Mouse (Mus musculus) hematopoietic stem cell, adult 5-6 weeks (primary cell): ENCODE results near the gene Dis3l2. TPM values are rescaled to one million over a fixed set of nuclear protein-coding genes. Genes with fewer than 3 reads are reported as not detected.

Source experiments
- ATAC-seq, 2 experiments: fragments of 125-278 bp in 1 of 2; replicated peaks in 1 of 2; 2 replicates each; pipeline ENCODE4 v1.8.0; 2016 to 2017; ENCODE audit warnings: inconsistent platforms in 2 of 2, mild to moderate bottlenecking in 2 of 2, moderate number of reproducible peaks in 2 of 2, low read depth in 1 of 2, moderate TSS enrichment in 1 of 2; ENCODE audit not compliant: low FRiP score in 2 of 2, poor library complexity in 2 of 2, severe bottlenecking in 2 of 2, insufficient read depth in 1 of 2, low TSS enrichment in 1 of 2
- total RNA-seq: library from RNA; stranded (forward); fragments of 172-1452, 232-1000 nt; gene quantifications from 2 replicates; pipeline ENCODE4 v1.2.3, GENCODE M21; 2017

Gene Dis3l2
- total RNA-seq, 1 experiment from 2014 or later: 42.1 TPM

DNA sequence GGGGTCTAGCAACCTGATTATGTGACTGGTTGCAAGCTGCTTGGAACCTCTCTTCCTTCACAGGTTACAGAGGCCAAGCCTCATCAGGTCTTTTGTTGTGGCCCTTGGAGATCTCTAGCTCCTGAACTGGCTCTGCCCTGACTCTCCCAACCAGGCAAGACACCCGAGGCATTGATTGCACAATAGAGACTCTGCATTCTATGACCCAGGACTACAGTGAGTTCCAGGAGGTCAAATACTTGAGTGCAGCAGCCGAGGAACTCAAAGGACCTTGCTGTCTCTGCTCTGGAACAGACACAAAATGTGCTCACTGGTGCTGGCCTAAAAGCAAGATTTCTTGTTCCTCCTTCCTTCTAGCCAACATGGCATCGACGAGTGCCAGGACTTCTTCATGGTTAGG is 382.6 kb downstream of the Dis3l2 start:
- ATAC-seq: no peak

DNA sequence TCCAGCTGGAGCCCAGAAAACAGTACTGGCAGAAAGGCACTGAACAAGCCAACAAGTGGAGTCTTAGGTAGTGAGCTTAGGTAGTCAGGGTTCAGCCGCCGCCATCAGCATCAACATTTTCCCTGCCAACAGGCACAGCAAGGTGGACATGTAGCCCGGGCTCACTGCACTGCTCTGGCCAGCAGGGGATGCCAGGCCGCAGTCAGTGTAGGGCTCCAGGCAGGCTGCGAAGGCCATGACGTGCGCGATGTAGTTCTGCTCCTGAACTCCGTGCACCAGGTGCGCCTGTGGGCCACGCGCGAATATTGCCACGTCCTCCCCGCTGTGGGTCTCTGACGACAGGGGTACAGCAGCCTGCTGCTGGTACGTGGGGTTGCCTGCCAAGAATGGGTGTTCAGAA is 383.4 kb downstream of the Dis3l2 start:
- ATAC-seq: 0 out of 4 replicates have a peak, but pooled peaks of 1 of the 2 experiments have one; percentile 17

- no peak for ATAC-seq
Measured at GRCm38 (mm10) chr1:87089251-87089650, 385.6 kb downstream of the Dis3l2 start.

DNA sequence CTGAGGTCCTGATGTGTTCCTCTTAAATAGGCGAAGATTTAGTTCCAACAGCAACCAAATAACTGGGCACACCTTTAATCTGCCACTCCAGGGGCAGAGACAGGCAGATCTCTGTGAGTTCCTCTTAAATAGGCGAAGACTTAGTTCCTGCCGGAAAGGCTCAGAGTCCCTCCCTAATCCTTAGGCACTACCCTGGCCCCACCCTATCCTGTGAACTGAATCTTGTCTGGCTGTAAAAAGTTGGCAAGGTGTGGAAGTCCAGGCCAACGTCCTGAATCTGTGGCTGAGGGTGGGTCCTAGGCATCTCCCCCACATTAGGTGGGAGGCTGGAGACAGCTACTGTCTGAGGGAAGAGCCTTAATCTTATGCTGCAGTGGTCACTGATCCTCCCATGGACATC is 386.2 kb downstream of the Dis3l2 start, which contains the start of gene Alppl2:
Alppl2 (minus strand) TSS at position 101 of the 400 bp plus-strand sequence.
- ATAC-seq: no peak

DNA sequence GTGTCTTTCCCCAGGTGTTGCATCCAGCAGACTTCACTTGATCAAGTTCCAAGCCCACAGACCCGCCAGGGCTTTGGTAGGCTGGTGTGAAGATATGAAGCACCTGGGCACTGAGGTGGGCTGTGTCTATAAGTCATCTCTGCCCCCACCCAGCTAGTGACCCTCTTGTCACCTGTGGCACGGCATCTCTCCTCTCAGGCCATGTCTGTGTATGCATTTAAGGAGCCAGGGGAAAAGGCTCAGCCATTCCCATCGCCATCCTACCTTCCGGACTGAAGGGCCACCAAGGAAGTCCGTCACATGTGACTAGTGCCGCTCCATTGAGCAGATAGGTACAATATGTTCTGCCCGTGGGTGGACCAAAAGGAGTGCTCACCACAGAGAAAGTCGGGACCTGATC is 392.0 kb downstream of the Dis3l2 start:
- no peak for ATAC-seq

DNA sequence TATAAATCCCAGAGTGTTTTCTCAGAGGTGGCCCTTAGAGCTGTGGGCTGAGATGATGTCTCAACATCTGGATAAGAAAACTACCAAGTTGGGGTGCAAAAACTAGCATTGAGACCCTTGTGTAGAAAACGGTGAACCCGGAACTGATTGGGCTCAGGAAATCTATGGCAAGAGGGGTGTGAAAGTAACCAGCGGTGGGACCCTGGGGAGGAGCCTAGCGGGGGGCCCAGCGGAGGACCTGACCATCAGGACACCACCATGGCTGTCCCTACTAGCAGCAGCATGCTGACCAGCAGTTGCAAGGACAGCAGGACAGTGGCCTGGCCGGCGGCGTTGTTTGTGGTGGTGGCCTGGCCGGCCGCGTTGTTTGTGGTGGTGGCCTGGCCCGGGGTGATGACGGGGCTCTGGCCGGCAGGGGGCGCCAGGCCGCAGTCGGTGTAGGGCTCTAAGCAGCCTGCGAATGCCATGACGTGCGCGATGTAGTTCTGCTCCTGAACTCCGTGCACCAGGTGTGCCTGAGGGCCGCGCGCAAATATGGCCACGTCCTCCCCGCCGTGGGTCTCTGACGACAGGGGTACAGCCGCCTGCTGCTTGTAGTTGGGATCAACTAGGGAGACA is 394.9 kb downstream of the Dis3l2 start:
- peak; percentile 71 to 73 for ATAC-seq

Other genes starting within 250 kb of the Dis3l2 start
- 5,153 and 6,011 TPM in 2 replicates for gene Ptma, start 177.1 kb upstream of the Dis3l2 start, total RNA-seq
- 11.5 and 11.8 TPM in 2 replicates for gene Pde6d, start 121.2 kb upstream of the Dis3l2 start, total RNA-seq
- 10.0 and 15.0 TPM in 2 replicates for gene Cops7b, start 120.9 kb upstream of the Dis3l2 start, total RNA-seq
- not detected in 2 replicates for gene Nppc, start 33.2 kb upstream of the Dis3l2 start, total RNA-seq